Mouse (Mus musculus): ENCODE data around the gene Tifab.

The Tifab gene

GRCm38 (mm10) chr13:56159614-56160363, 18.9 kb downstream of the Tifab start:
- TF ChIP-seq GATA4 (IDR thresholded peaks at IDR 0.05; ENCODE audit: insufficient replicate concordance, low read length): no peak

GRCm38 (mm10) chr13:56159016-56159601, 19.6 kb downstream of the Tifab start:
- TF ChIP-seq GATA4 (IDR thresholded peaks at IDR 0.05; ENCODE audit: insufficient replicate concordance, low read length): no peak

GRCm38 (mm10) chr13:56155671-56156070, 23.0 kb downstream of the Tifab start:
- TF ChIP-seq GATA4 (IDR thresholded peaks at IDR 0.05; ENCODE audit: insufficient replicate concordance, low read length): no peak

GRCm38 (mm10) chr13:56155048-56155447, 23.6 kb downstream of the Tifab start:
- no peak for TF ChIP-seq GATA4 (IDR thresholded peaks at IDR 0.05; ENCODE audit: insufficient replicate concordance, low read length)

GRCm38 (mm10) chr13:56152773-56153460, 25.8 kb downstream of the Tifab start:
- TF ChIP-seq GATA4 (IDR thresholded peaks at IDR 0.05; ENCODE audit: insufficient replicate concordance, low read length): no peak

GRCm38 (mm10) chr13:56151404-56152226, 27.1 kb downstream of the Tifab start:
- TF ChIP-seq GATA4 (IDR thresholded peaks at IDR 0.05; ENCODE audit: insufficient replicate concordance, low read length): no peak

GRCm38 (mm10) chr13:56145523-56145922, 33.2 kb downstream of the Tifab start:
- TF ChIP-seq GATA4 (IDR thresholded peaks at IDR 0.05; ENCODE audit: insufficient replicate concordance, low read length): no peak

GRCm38 (mm10) chr13:56144021-56144420, 34.7 kb downstream of the Tifab start:
- TF ChIP-seq GATA4 (IDR thresholded peaks at IDR 0.05; ENCODE audit: insufficient replicate concordance, low read length): no peak

- TF ChIP-seq GATA4 (IDR thresholded peaks at IDR 0.05; ENCODE audit: insufficient replicate concordance, low read length): no peak
These were observed 35.6 kb downstream of the Tifab start for GRCm38 (mm10) chr13:56143151-56143513.

- no peak for TF ChIP-seq GATA4 (IDR thresholded peaks at IDR 0.05; ENCODE audit: insufficient replicate concordance, low read length)
These were observed 36.1 kb downstream of the Tifab start for GRCm38 (mm10) chr13:56142382-56143150.

- TF ChIP-seq GATA4 (IDR thresholded peaks at IDR 0.05; ENCODE audit: insufficient replicate concordance, low read length): no peak
These were observed 39.4 kb downstream of the Tifab start for GRCm38 (mm10) chr13:56139167-56139751.

GRCm38 (mm10) chr13:56136200-56136599, 42.5 kb downstream of the Tifab start, which contains the start of gene H2afy:
Gene H2afy (minus strand): TSS chr13:56136361.
- TF ChIP-seq GATA4 (IDR thresholded peaks at IDR 0.05; ENCODE audit: insufficient replicate concordance, low read length): no peak

GRCm38 (mm10) chr13:56135231-56136052, 43.2 kb downstream of the Tifab start:
- no peak; the same call in 1 of the 2 replicates for TF ChIP-seq GATA4 (IDR thresholded peaks at IDR 0.05; ENCODE audit: insufficient replicate concordance, low read length)
